Mouse (Mus musculus): Measurements from ENCODE around the gene Sh3bp1.

DNA sequence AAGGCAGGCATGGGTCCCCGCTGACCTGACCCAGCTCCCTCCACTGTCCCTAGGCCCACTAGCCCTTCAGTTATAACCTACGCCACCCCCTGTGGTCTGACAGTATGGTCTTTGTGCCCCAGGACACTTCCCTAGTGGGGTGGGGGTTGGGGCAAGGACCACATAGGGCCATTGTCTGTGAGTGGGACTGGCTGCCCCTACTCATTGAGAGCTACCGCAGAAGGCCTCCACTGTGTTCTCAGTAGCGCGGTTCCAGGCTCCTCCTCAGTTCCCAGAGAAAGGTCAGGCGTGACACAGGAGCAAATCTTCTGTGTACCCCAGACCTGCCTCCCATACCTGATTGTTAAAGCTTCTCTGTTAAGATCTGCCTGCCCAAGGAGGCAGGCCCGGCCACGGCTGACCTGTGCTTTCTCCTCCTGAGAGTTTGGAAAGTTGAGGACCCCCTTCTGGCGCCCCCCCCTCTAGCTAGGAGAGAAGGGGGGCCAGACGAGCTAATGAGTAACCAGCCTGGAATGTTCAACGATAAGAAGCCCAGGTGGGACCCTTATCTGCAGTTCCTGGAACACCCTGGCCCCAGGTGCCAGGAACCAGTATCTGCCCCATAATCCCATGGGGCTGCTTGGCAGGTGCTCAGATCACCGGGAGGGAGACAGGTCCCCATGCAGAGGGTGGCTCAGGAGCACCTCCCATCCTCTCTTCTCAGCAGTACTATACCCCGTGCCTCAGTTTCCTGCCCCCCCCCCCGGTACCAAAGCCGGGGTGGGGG is 49.3 kb upstream of the Sh3bp1 start:
- TF ChIP-seq CTCF (IDR thresholded peaks at IDR 0.05 in 2 of 3, conservative IDR thresholded peaks at IDR 0.05 in 1 of 3; ENCODE audit: control insufficient read depth in 1 of 3, insufficient read depth in 1 of 3, low read depth in 2 of 3, low read length in 3 of 3, poor library complexity in 1 of 3, severe bottlenecking in 1 of 3) (no peak), TAL1 (IDR thresholded peaks at IDR 0.05; ENCODE audit: low read length) (no peak), POLR2A (IDR thresholded peaks at IDR 0.05; ENCODE audit: control insufficient read depth in 1 of 2, insufficient read depth in 1 of 2, low read depth in 1 of 2, low read length in 2 of 2, poor library complexity in 1 of 2) (no peak)
